Mouse (Mus musculus) forebrain, embryonic 16.5 days (tissue): ENCODE results near the gene Itgb6. TPM values are rescaled to one million over a fixed set of nuclear protein-coding genes. Genes with fewer than 3 reads are reported as not detected.

Experiments
- ATAC-seq: fragments of 200-750 bp; cut with Nextera tagmentation; 2 replicates; pipeline ENCODE4 v1.8.0; 2017; ENCODE audit warnings: mild to moderate bottlenecking, moderate library complexity
- H3K27ac ChIP-seq: fragments of 300-500 bp; sonication (generic); 2 replicates; pipeline ENCODE4 v1.5.1; 2014; ENCODE audit warnings: low read length, control low read depth
- H3K27me3 ChIP-seq: fragments of 300-500 bp; sonication (generic); replicated peaks from 2 replicates; pipeline ENCODE4 v1.6.1; 2014; ENCODE audit warnings: low read length; ENCODE audit not compliant: control insufficient read depth, insufficient read depth
- H3K36me3 ChIP-seq: fragments of 300-500 bp; sonication (generic); 2 replicates; pipeline ENCODE4 v1.6.1; 2014; ENCODE audit not compliant: control insufficient read depth, insufficient read depth
- H3K4me1 ChIP-seq: fragments of 300-500 bp; sonication (generic); replicated peaks from 2 replicates; pipeline ENCODE4 v1.6.1; 2014; ENCODE audit warnings: low read length; ENCODE audit not compliant: control insufficient read depth, insufficient read depth
- H3K4me2 ChIP-seq: fragments of 300-500 bp; sonication (generic); 2 replicates; pipeline ENCODE4 v1.6.1; 2014; ENCODE audit warnings: mild to moderate bottlenecking, low read length, control low read depth
- H3K4me3 ChIP-seq: fragments of 300-500 bp; sonication (generic); replicated peaks from 2 replicates; pipeline ENCODE4 v1.5.1; 2014; ENCODE audit warnings: mild to moderate bottlenecking, low read length, control low read depth
- H3K9ac ChIP-seq: fragments of 300-500 bp; sonication (generic); replicated peaks from 2 replicates; pipeline ENCODE4 v1.6.1; 2014; ENCODE audit warnings: low read depth, low read length, control low read depth
- H3K9me3 ChIP-seq: fragments of 300-500 bp; sonication (generic); 2 replicates; pipeline ENCODE4 v1.6.1; 2016; ENCODE audit warnings: low read length; ENCODE audit not compliant: control insufficient read depth
- WGBS: fragments of 180-500 bp; shearing (Covaris S2); extraction: QIAGEN DNeasy Blood & Tissue Kit; methylation state at CpG from one replicate; pipeline ENCODE4 v1.1.7; 2014; 5-methylcytosine and 5-hydroxymethylcytosine counted together
- polyA plus RNA-seq: library from polyadenylated mRNA; unstranded; fragments of >200 nt; fragmentation: Nextera tagmentation; extraction: Ambion mirVana; gene quantifications from 2 replicates; pipeline ENCODE4 v1.2.1, GENCODE M21; 2015

The Itgb6 gene
- polyA plus RNA-seq, 1 experiment from 2014 or later: not detected

GRCm38 (mm10) chr2:60739389-60740137, 17.1 kb upstream of the Itgb6 start:
- Histone ChIP-seq H3K27me3 (no peaks in the 10 kb centered on the region), H3K4me1 (no peaks in the 10 kb centered on the region), H3K36me3 (no peaks in the 10 kb centered on the region), H3K9ac (no peak overlapping the region), H3K4me2 (no peak overlapping the region), H3K27ac (no peak overlapping the region), H3K9me3 (no peaks in the 10 kb centered on the region), H3K4me3 (no peak overlapping the region)
- WGBS: 86% methylated on average over 10 of the region's 10 CpGs
- no peak for ATAC-seq

- H3K4me1 ChIP-seq: no peaks in the 10 kb centered on the region
- H3K27me3 ChIP-seq: 0 out of 2 replicates have a peak, but pooled peaks cover 3% of the 10 kb centered on the region
- ATAC-seq: no peak
- H3K9ac ChIP-seq: no peak overlapping the region
- H3K4me3 ChIP-seq: no peak overlapping the region
- no peaks in the 10 kb centered on the region for H3K9me3 ChIP-seq
- H3K36me3 ChIP-seq: no peaks in the 10 kb centered on the region
- no peak overlapping the region for H3K4me2 ChIP-seq
- WGBS: 48% methylated on average over 6 of the region's 6 CpGs
- H3K27ac ChIP-seq: no peak overlapping the region
These were observed 8.5 kb upstream of the Itgb6 start for GRCm38 (mm10) chr2:60730929-60731328.

GRCm38 (mm10) chr2:60730024-60730423, 7.6 kb upstream of the Itgb6 start:
- no peak for ATAC-seq
- H3K4me1 ChIP-seq: no peaks in the 10 kb centered on the region
- no peak overlapping the region for H3K4me2 ChIP-seq
- H3K4me3 ChIP-seq: no peak overlapping the region
- 20% methylated on average over 3 of the region's 3 CpGs for WGBS
- no peaks in the 10 kb centered on the region for H3K9me3 ChIP-seq
- no peaks in the 10 kb centered on the region for H3K36me3 ChIP-seq
- no peak overlapping the region for H3K9ac ChIP-seq
- 0 out of 2 replicates have a peak, but pooled peaks cover 3% of the 10 kb centered on the region for H3K27me3 ChIP-seq
- H3K27ac ChIP-seq: no peak overlapping the region

- Histone ChIP-seq H3K4me1 (no peaks in the 10 kb centered on the region), H3K9me3 (no peaks in the 10 kb centered on the region), H3K9ac (no peak overlapping the region), H3K4me3 (no peak overlapping the region), H3K27ac (no peak overlapping the region), H3K4me2 (no peak overlapping the region), H3K36me3 (no peaks in the 10 kb centered on the region), H3K27me3 (0 out of 2 replicates have a peak, but pooled peaks cover 3% of the 10 kb centered on the region)
- no peak for ATAC-seq
- 63% methylated on average over 10 of the region's 10 CpGs for WGBS
These were observed 6.6 kb upstream of the Itgb6 start for GRCm38 (mm10) chr2:60728902-60729585.

GRCm38 (mm10) chr2:60724660-60725059, 2.2 kb upstream of the Itgb6 start:
- Histone ChIP-seq H3K9me3 (no peaks in the 10 kb centered on the region), H3K4me2 (no peak overlapping the region), H3K4me1 (peaks cover 8% of the 10 kb centered on the region), H3K27me3 (no peaks in the 10 kb centered on the region), H3K36me3 (no peaks in the 10 kb centered on the region), H3K4me3 (no peak overlapping the region), H3K27ac (no peak overlapping the region), H3K9ac (no peak overlapping the region)
- ATAC-seq: no peak
- WGBS: 79% methylated on average over 2 of the region's 2 CpGs

GRCm38 (mm10) chr2:60722967-60723366, 524 bp upstream of the Itgb6 start:
- Histone ChIP-seq H3K4me1 (peaks cover 8% of the 10 kb centered on the region), H3K9me3 (no peaks in the 10 kb centered on the region), H3K27me3 (peaks cover 7% of the 10 kb centered on the region), H3K9ac (no peak overlapping the region), H3K27ac (no peak overlapping the region), H3K4me3 (no peak overlapping the region), H3K4me2 (peak overlapping the region; percentile 15; the same call in 1 of the 2 replicates), H3K36me3 (no peaks in the 10 kb centered on the region)
- 79% methylated on average over 3 of the region's 3 CpGs for WGBS
- ATAC-seq: peak; percentile 24

- no peak overlapping the region for H3K9ac ChIP-seq
- peaks cover 8% of the 10 kb centered on the region for H3K4me1 ChIP-seq
- ATAC-seq: no peak
- H3K4me3 ChIP-seq: no peak overlapping the region
- H3K4me2 ChIP-seq: no peak overlapping the region
- H3K27ac ChIP-seq: no peak overlapping the region
- no peaks in the 10 kb centered on the region for H3K9me3 ChIP-seq
- H3K36me3 ChIP-seq: no peaks in the 10 kb centered on the region
- peaks cover 7% of the 10 kb centered on the region for H3K27me3 ChIP-seq
- 23% methylated on average over 5 of the region's 5 CpGs for WGBS
These were observed 1.5 kb downstream of the Itgb6 start for GRCm38 (mm10) chr2:60720906-60721305.

GRCm38 (mm10) chr2:60720205-60720604, 2.2 kb downstream of the Itgb6 start:
- no peak for ATAC-seq
- no peak overlapping the region for H3K4me2 ChIP-seq
- H3K4me3 ChIP-seq: no peak overlapping the region
- WGBS: 77% methylated on average over 8 of the region's 8 CpGs
- H3K4me1 ChIP-seq: peaks cover 13% of the 10 kb centered on the region
- no peaks in the 10 kb centered on the region for H3K36me3 ChIP-seq
- no peaks in the 10 kb centered on the region for H3K9me3 ChIP-seq
- H3K27ac ChIP-seq: no peak overlapping the region
- H3K27me3 ChIP-seq: peaks cover 7% of the 10 kb centered on the region
- H3K9ac ChIP-seq: no peak overlapping the region

- no peak overlapping the region for H3K4me2 ChIP-seq
- H3K36me3 ChIP-seq: no peaks in the 10 kb centered on the region
- H3K4me3 ChIP-seq: no peak overlapping the region
- 61% methylated on average over 13 of the region's 13 CpGs for WGBS
- H3K4me1 ChIP-seq: peaks cover 25% of the 10 kb centered on the region
- no peak overlapping the region for H3K27ac ChIP-seq
- peaks cover 7% of the 10 kb centered on the region for H3K27me3 ChIP-seq
- H3K9me3 ChIP-seq: no peaks in the 10 kb centered on the region
- no peak overlapping the region for H3K9ac ChIP-seq
- ATAC-seq: no peak
These were observed 5.1 kb downstream of the Itgb6 start for GRCm38 (mm10) chr2:60717348-60717747.
